Mouse (Mus musculus) testis, adult 2 months (tissue): ENCODE data around the gene Auts2.

Source experiments
- CTCF ChIP-seq: fragments of 200-500 bp; IDR thresholded peaks from 2 replicates; pipeline ENCODE4 v1.5.1; 2012; ENCODE audit warnings: low read depth, mild to moderate bottlenecking, inconsistent platforms, low read length, moderate library complexity; ENCODE audit not compliant: control insufficient read depth, insufficient read depth, insufficient replicate concordance
- POLR2A ChIP-seq: fragments of 200-500 bp; IDR thresholded peaks from 2 replicates; pipeline ENCODE4 v1.6.1; 2012; ENCODE audit warnings: low read depth, mild to moderate bottlenecking, inconsistent platforms, low read length, moderate library complexity; ENCODE audit not compliant: control insufficient read depth

DNA sequence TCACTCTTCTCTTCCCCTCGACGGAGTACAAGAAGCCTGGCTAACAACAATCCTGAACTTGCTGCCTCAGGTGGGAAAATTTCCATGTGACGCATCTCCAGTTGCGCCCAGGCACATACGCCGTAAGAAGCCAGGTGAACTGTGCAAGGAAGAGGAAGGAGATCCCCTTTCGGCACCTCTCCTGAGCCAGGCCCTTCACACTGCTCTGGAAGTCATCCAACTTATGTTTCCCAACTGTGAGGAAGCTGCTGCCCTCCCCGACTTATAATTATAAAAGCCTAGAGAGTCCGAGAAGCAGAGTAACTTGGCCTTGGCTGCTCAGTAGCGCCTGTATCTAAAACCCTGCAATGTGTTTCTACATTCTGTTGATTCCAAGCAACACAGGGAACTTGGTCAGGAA, 142.6 kb downstream of the Auts2 start:
- no peak for TF ChIP-seq POLR2A
- TF ChIP-seq CTCF: no peak
